Mouse (Mus musculus): Measurements from ENCODE around the gene Zfp628. TPM values are rescaled to one million over a fixed set of nuclear protein-coding genes. Genes with fewer than 3 reads are reported as not detected.

Gene Zfp628
- polyA plus RNA-seq, 1 experiment: 12.7 TPM

Other genes with a start within 250 kb of the Zfp628 start
- gene Hspbp1, start 230.1 kb upstream of the Zfp628 start, polyA plus RNA-seq (2012; rRNA removed): 32.7 and 34.4 TPM in 2 replicates
- 1.7 and 2.3 TPM in 2 replicates for gene Brsk1, start 224.6 kb upstream of the Zfp628 start, polyA plus RNA-seq (2012; rRNA removed)
- 84.0 and 118 TPM in 2 replicates for gene Tmem150b, start 190.0 kb upstream of the Zfp628 start, polyA plus RNA-seq (2012; rRNA removed)
- 95.6 and 126 TPM in 2 replicates for gene Kmt5c, start 175.1 kb upstream of the Zfp628 start, polyA plus RNA-seq (2012; rRNA removed)
- 45.0 and 50.2 TPM in 2 replicates for gene Cox6b2, start 162.1 kb upstream of the Zfp628 start, polyA plus RNA-seq (2012; rRNA removed)
- gene Fam71e2, start 143.9 kb upstream of the Zfp628 start, polyA plus RNA-seq (2012; rRNA removed): not detected in 2 replicates
- 0.11 and 0.81 TPM in 2 replicates for gene Il11, start 132.4 kb upstream of the Zfp628 start, polyA plus RNA-seq (2012; rRNA removed)
- not detected in 2 replicates for gene Tmem190, start 132.3 kb upstream of the Zfp628 start, polyA plus RNA-seq (2012; rRNA removed)
- gene Tmem238, start 125.6 kb upstream of the Zfp628 start, polyA plus RNA-seq (2012; rRNA removed): 81.4 and 90.8 TPM in 2 replicates
- 510 and 604 TPM in 2 replicates for gene Rpl28, start 122.3 kb upstream of the Zfp628 start, polyA plus RNA-seq (2012; rRNA removed)
- gene Ube2s, start 102.6 kb upstream of the Zfp628 start, polyA plus RNA-seq (2012; rRNA removed): 348 and 501 TPM in 2 replicates
- gene Shisa7, start 70.5 kb upstream of the Zfp628 start, polyA plus RNA-seq (2012; rRNA removed): 0.78 and 0.86 TPM in 2 replicates
- 20.4 and 27.2 TPM in 2 replicates for gene Isoc2b, start 45.0 kb upstream of the Zfp628 start, polyA plus RNA-seq (2012; rRNA removed)
- gene Isoc2a, start 38.1 kb upstream of the Zfp628 start, polyA plus RNA-seq (2012; rRNA removed): 14.7 and 16.2 TPM in 2 replicates
- gene Gm36210, start 8.7 kb upstream of the Zfp628 start, polyA plus RNA-seq (2012; rRNA removed): not detected in 2 replicates
- 4.3 and 7.1 TPM in 2 replicates for gene Nat14, start 6.8 kb downstream of the Zfp628 start, polyA plus RNA-seq (2012; rRNA removed)
- 2.9 and 3.6 TPM in 2 replicates for gene Ssc5d, start 10.6 kb downstream of the Zfp628 start, polyA plus RNA-seq (2012; rRNA removed)
- gene Sbk2, start 49.2 kb downstream of the Zfp628 start, polyA plus RNA-seq (2012; rRNA removed): 0.06 and 0.18 TPM in 2 replicates
- not detected in 2 replicates for gene Sbk3, start 56.0 kb downstream of the Zfp628 start, polyA plus RNA-seq (2012; rRNA removed)
- 30.6 and 33.2 TPM in 2 replicates for gene Zfp579, start 80.9 kb downstream of the Zfp628 start, polyA plus RNA-seq (2012; rRNA removed)
- gene Zfp524, start 99.2 kb downstream of the Zfp628 start, polyA plus RNA-seq (2012; rRNA removed): 39.4 and 44.3 TPM in 2 replicates
- 22.2 and 29.6 TPM in 2 replicates for gene Fiz1, start 99.5 kb downstream of the Zfp628 start, polyA plus RNA-seq (2012; rRNA removed)
- gene Gm44973, start 100.3 kb downstream of the Zfp628 start, polyA plus RNA-seq (2012; rRNA removed): 0.37 TPM in 1 of 2 replicates, not detected in the other
- gene Zfp865, start 105.2 kb downstream of the Zfp628 start, polyA plus RNA-seq (2012; rRNA removed): 14.2 and 20.5 TPM in 2 replicates
- 1.4 and 1.8 TPM in 2 replicates for gene Ccdc106, start 105.3 kb downstream of the Zfp628 start, polyA plus RNA-seq (2012; rRNA removed)
- not detected in 2 replicates for gene 4632433K11Rik, start 118.9 kb downstream of the Zfp628 start, polyA plus RNA-seq (2012; rRNA removed)
- 6.8 and 7.0 TPM in 2 replicates for gene Zfp784, start 123.2 kb downstream of the Zfp628 start, polyA plus RNA-seq (2012; rRNA removed)
- 5.2 and 6.3 TPM in 2 replicates for gene Zfp580, start 136.3 kb downstream of the Zfp628 start, polyA plus RNA-seq (2012; rRNA removed)
- 150 and 173 TPM in 2 replicates for gene U2af2, start 146.9 kb downstream of the Zfp628 start, polyA plus RNA-seq (2012; rRNA removed)
- gene Epn1, start 165.0 kb downstream of the Zfp628 start, polyA plus RNA-seq (2012; rRNA removed): 238 and 291 TPM in 2 replicates
- gene Rfpl4, start 201.7 kb downstream of the Zfp628 start, polyA plus RNA-seq (2012; rRNA removed): not detected in 2 replicates
- 0.42 and 0.48 TPM in 2 replicates for gene Rasl2-9, start 210.7 kb downstream of the Zfp628 start, polyA plus RNA-seq (2012; rRNA removed)
- gene Vmn1r55, start 234.5 kb downstream of the Zfp628 start, polyA plus RNA-seq (2012; rRNA removed): not detected in 2 replicates